Mouse (Mus musculus) stomach, embryonic 14.5 days (tissue): ENCODE data around the gene Pcyt2. TPM values are rescaled to one million over a fixed set of nuclear protein-coding genes. Genes with fewer than 3 reads are reported as not detected.
"Not testable (repeated sequence)": the region's sequence is repeated elsewhere in the genome, so short reads cannot be mapped to it uniquely, and the experiment has no call there.

Source experiments
- ATAC-seq: fragments of 200-750 bp; cut with Nextera tagmentation; 2 replicates; pipeline ENCODE4 v1.8.0; 2017; ENCODE audit warnings: low read depth, moderate TSS enrichment; ENCODE audit not compliant: insufficient number of reproducible peaks, insufficient read depth, low FRiP score
- H3K27ac ChIP-seq: fragments of 300-500 bp; sonication (generic); 2 replicates; pipeline ENCODE4 v1.5.1; 2014; ENCODE audit warnings: mild to moderate bottlenecking, low read length, moderate library complexity, mixed read lengths
- H3K27me3 ChIP-seq: fragments of 300-500 bp; sonication (generic); 2 replicates; pipeline ENCODE4 v1.6.1; 2014; ENCODE audit warnings: low read length, control low read depth, mixed read lengths; ENCODE audit not compliant: control insufficient read depth, insufficient read depth
- H3K36me3 ChIP-seq: fragments of 300-500 bp; sonication (generic); 2 replicates; pipeline ENCODE4 v1.6.1; 2014; ENCODE audit warnings: mild to moderate bottlenecking, control low read depth, low read length, moderate library complexity, mixed read lengths; ENCODE audit not compliant: control insufficient read depth, insufficient read depth
- H3K4me1 ChIP-seq: fragments of 300-500 bp; sonication (generic); 2 replicates; pipeline ENCODE4 v1.6.1; 2014; ENCODE audit warnings: low read length, control low read depth, mixed read lengths; ENCODE audit not compliant: control insufficient read depth, insufficient read depth
- H3K4me2 ChIP-seq: fragments of 300-500 bp; sonication (generic); replicated peaks from 2 replicates; pipeline ENCODE4 v1.6.1; 2014; ENCODE audit warnings: low read depth, low read length, control low read depth
- H3K4me3 ChIP-seq: fragments of 300-500 bp; sonication (generic); 2 replicates; pipeline ENCODE4 v1.5.1; 2014; ENCODE audit warnings: low read depth, low read length, control low read depth
- H3K9ac ChIP-seq: fragments of 300-500 bp; sonication (generic); replicated peaks from 2 replicates; pipeline ENCODE4 v1.6.1; 2014; ENCODE audit warnings: low read depth, mild to moderate bottlenecking, control low read depth, low read length, moderate library complexity, mixed read lengths
- H3K9me3 ChIP-seq: fragments of 300-500 bp; sonication (generic); 2 replicates; pipeline ENCODE4 v1.6.1; 2016; ENCODE audit warnings: low read depth, low read length, control low read depth; ENCODE audit not compliant: control insufficient read depth
- WGBS: fragments of 180-500 bp; shearing (Covaris S2); extraction: QIAGEN DNeasy Blood & Tissue Kit; methylation state at CpG from one replicate; pipeline ENCODE4 v1.1.7; 2014; 5-methylcytosine and 5-hydroxymethylcytosine counted together
- polyA plus RNA-seq: library from polyadenylated mRNA; unstranded; fragments of >200 nt; fragmentation: Nextera tagmentation; extraction: Ambion mirVana; gene quantifications from 2 replicates; pipeline ENCODE4 v1.2.1, GENCODE M21; 2014

Gene Pcyt2
- polyA plus RNA-seq, 1 experiment from 2014 or later, result 119 TPM

DNA sequence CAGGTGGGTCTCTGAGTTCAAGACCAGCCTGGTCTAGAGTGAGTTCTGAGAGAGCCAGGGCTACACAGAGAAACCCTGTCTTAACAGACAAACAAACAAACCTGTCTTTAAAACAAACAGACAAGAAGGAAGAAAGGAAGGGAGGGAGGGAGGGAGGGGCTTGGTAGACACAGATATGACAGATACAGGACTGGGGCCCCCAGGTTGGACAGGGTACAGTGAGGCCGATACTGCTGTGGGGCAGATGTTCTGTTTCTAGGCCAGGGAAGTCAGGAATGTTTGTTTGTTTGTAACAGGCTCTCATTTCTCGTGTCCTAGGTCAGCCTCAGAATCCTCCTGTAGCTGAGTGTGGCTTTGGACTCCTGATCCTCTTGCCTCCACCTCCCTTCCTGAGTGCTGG lies 14.2 kb downstream of the Pcyt2 start:
- 69% methylated on average over 2 of the region's 2 CpGs for WGBS

DNA sequence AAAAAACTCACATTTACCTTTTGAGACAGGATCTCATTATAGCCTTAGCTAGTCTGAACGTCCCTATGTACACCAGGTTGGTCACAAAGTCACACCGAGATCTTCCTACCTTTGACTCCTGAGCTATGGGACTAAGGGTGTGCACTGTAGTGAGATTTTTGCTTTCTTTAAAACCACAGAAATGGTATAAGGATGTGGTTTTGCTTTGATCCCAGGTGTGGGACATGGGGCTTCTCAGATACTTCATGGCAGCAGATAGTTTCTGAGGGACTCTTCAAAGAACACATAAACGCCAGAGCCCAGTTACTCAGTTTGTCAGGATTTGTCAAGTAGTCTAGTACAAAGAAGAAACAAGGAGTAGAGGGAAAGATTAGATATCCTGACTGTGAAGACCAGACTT lies 17.0 kb downstream of the Pcyt2 start:
- no peak overlapping the region for H3K4me3 ChIP-seq
- peaks cover 18% of the 10 kb centered on the region; the same call in 1 of the 2 replicates for H3K4me1 ChIP-seq
- H3K9ac ChIP-seq, result no peak overlapping the region
- WGBS, result 95% methylated on average over 3 of the region's 3 CpGs
- H3K27me3 ChIP-seq, result no peaks in the 10 kb centered on the region
- ATAC-seq, result no peak
- H3K36me3 ChIP-seq, result peaks cover 47% of the 10 kb centered on the region
- H3K9me3 ChIP-seq, result no peaks in the 10 kb centered on the region
- H3K27ac ChIP-seq, result no peak overlapping the region
- H3K4me2 ChIP-seq, result no peak overlapping the region

More for the DNA sequence above, 14.2 kb downstream of the Pcyt2 start:
- no peak overlapping the region for H3K4me3 ChIP-seq
- ATAC-seq, result no peak
- H3K27ac ChIP-seq, result no peak overlapping the region
- H3K9me3 ChIP-seq, result no peaks in the 10 kb centered on the region
- peaks cover 38% of the 10 kb centered on the region for H3K36me3 ChIP-seq
- no peak overlapping the region for H3K9ac ChIP-seq
- H3K4me1 ChIP-seq, result peaks cover 16% of the 10 kb centered on the region
- H3K4me2 ChIP-seq, result no peak overlapping the region
- no peaks in the 10 kb centered on the region for H3K27me3 ChIP-seq

DNA sequence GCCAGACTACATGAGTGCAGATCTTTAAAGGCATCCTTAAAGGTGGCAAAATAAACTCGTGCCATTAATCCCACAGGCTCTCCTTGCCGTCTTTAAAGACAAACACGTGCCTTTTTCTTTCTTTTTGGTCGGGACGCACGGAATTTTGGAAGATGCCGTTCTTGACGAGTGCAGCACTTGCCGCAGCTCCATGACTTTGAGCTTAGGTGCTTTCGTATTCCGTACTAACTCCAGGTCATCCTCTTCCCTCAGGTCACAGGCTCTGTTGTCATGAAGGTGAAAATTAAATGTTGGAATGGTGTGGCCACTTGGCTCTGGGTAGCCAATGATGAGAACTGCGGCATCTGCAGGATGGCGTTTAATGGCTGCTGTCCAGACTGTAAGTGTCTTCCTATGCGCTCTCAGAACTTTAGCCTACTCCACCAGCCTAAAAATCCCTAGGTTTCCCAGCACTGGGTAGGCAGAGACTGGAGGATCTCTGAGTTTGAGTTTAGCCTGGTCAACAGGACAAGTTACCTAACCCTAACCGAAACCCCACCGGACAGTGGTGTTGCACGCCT lies 18.7 kb downstream of the Pcyt2 start:
- no peak for ATAC-seq
- Histone ChIP-seq H3K27me3 (no peaks in the 10 kb centered on the region), H3K36me3 (peaks cover 46% of the 10 kb centered on the region), H3K9ac (peak overlapping the region; percentile 100), H3K4me3 (peak overlapping the region; percentile 99), H3K4me1 (peaks cover 18% of the 10 kb centered on the region; the same call in 1 of the 2 replicates), H3K9me3 (no peaks in the 10 kb centered on the region), H3K4me2 (peak overlapping the region; percentile 77), H3K27ac (peak overlapping the region; percentile 85)
- WGBS, result 46% methylated on average over 17 of the region's 17 CpGs

DNA sequence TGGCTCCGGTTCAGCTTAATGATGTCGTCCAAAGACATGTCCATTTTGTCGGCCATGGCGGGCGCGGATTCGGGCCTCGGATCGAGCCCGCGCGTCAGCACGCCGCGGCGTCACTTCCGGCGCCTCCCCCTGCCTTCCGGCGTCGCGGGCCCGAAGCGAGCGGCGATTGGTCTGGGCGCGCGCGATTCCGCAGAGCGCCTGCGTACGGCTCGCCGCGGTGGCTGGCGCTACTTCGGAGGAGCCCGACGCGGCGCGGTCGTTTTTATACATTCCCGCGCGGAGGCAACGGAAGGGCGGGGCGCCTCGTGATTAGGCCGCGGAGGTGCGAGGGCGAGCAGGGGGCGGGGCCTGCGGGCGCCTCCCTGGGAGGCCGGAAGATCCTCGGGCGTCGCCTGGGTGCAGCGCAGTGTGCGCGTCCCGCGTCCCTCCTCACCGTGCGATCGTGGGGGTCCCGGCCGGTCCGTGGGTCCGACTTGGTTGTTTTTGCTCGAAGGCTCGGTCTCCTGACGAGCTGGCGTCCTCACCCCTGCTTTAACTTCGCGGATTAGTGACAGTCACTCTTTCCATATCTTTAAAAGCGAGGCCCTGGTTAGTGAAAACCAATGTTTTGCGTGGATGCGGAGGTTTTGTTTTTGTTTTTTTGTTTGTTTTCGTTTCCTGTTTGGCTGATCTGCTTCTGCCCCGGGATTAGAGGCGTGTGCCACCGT lies 19.3 kb downstream of the Pcyt2 start, which contains the start of the genes Alyref and Anapc11:
Gene Alyref, minus strand, starts transcription at position 83 of the 707 bp plus-strand sequence.
Gene Anapc11, plus strand, starts transcription at position 139 of the 707 bp plus-strand sequence.
- peak within 1 kb of the TSS; percentile 100 for H3K9ac ChIP-seq
- H3K27ac ChIP-seq, result peak within 1 kb of the TSS; percentile 85
- H3K36me3 ChIP-seq, result peaks cover 48% of the 10 kb centered on the region
- peak; percentile 97 for ATAC-seq
- H3K4me2 ChIP-seq, result peak within 1 kb of the TSS; percentile 98
- under 1% methylated on average over 88 of the region's 88 CpGs for WGBS
- no peaks in the 10 kb centered on the region for H3K9me3 ChIP-seq
- H3K4me1 ChIP-seq, result peaks cover 18% of the 10 kb centered on the region; the same call in 1 of the 2 replicates
- no peaks in the 10 kb centered on the region for H3K27me3 ChIP-seq
- peak within 1 kb of the TSS; percentile 99 for H3K4me3 ChIP-seq

DNA sequence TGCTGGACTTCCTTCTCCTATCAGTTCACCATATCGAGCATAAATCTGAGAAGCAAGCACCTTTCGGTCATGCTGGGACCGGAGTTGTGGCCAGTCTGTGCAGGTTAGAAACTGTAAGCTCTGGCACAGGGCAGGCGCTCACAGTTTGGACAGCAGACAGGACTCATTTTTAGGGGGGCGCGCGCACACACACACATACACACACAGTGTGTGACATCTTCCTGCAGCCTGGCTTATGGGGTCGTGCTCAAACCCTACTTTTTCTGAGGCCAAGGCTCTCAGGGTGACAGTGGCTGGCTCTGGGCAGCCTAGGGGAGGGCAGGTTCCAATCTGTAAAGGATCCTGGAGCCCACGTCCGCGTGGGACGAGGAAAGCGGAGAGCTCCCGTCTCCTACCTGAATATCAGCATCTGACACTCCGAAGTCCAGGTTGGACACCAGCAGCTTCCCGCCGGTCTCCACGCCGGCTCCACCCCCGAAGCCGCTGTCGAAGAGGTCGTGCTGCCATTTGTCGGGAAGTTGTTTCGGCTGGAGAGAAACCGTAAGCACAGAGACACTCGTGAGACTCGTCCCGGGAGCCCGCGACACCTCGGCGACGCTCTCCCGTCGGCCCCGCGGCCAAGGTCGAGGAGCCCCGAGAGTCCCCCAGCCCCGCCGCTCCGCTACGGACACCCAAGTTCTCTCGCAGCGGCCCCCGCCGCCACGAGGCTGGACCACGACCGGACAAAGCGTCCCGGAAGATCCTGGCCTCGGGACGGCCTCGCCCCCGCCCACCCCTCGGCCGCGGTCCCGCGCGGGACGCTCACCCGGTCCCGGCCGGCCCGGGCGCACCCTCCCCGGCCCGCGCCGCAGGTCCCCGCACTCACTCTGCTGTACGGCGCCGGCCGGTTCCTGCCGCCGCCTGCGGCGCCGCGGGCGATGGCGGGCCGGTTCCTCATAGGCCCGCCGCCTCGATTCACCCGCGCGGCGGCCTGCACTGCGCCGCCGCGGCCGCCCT lies 20.2 kb downstream of the Pcyt2 start:
- Histone ChIP-seq H3K36me3 (peaks cover 51% of the 10 kb centered on the region), H3K4me2 (peak overlapping the region; percentile 98), H3K4me3 (peak overlapping the region; percentile 99), H3K9ac (peak overlapping the region; percentile 100), H3K27me3 (no peaks in the 10 kb centered on the region), H3K9me3 (no peaks in the 10 kb centered on the region), H3K27ac (peak overlapping the region; percentile 80), H3K4me1 (peaks cover 18% of the 10 kb centered on the region; the same call in 1 of the 2 replicates)
- 3% methylated on average over 92 of the region's 99 CpGs for WGBS
- ATAC-seq, result peak; percentile 46

DNA sequence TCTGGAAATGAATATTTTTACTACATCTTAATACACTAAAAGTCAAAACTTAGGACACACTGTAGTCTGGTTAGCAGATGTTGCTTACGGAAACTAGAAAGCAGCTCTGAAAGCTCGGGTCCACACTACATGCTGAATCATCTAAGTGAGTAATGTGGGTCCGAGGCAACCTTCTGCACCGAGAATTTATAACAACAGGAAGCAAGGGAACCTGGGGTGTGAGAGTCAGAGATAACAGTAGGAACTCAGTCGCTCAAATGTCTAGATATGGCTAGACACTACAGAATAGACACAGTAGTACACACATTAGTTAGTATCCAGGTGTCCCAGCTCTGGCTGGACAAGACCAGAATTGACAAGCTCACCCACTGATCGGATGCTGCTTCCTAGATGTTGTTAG lies 29.2 kb downstream of the Pcyt2 start:
- no peak overlapping the region for H3K4me2 ChIP-seq
- 0 out of 2 replicates have a peak, but pooled peaks cover 3% of the 10 kb centered on the region for H3K9me3 ChIP-seq
- H3K4me1 ChIP-seq, result no peaks in the 10 kb centered on the region
- H3K36me3 ChIP-seq, result peaks cover 82% of the 10 kb centered on the region
- no peaks in the 10 kb centered on the region for H3K27me3 ChIP-seq
- no peak overlapping the region for H3K9ac ChIP-seq
- H3K4me3 ChIP-seq, result no peak overlapping the region
- ATAC-seq, result no peak
- WGBS, result 95% methylated on average over 6 of the region's 6 CpGs
- H3K27ac ChIP-seq, result no peak overlapping the region

DNA sequence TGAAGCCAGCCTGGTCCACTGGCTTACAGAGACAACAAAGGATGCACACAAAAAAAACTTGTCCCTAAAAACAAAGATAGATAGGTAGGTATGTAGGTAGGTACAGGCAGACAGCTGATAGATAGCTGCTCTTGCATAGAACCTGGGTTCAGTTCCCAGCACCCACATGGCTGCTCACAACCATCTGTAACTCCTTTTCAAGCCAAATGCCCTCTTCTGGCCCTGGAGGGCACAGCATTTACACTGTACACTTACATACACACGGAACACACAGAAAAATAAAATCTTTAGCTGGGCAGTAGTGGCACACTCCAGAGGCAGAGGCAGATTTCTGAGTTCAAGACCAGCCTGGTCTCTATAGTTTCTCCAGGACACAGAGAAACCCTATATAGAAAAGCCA lies 33.8 kb downstream of the Pcyt2 start:
- H3K4me2 ChIP-seq, result no peak overlapping the region

DNA sequence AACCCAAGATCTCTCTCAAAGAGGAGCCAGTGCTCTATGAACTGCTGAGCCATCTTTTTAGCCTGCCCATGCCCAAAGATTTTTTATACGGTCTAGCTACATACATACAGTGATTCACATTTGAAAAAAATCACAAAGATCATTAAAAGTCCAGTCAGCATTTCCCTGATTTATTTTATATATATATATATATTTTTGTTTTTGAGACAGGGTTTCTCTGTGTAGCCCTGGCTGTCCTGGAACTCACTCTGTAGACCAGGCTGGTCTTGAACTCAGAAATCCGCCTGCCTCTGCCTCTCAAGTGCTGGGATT lies 34.8 kb downstream of the Pcyt2 start:
- H3K4me3 ChIP-seq, H3K4me2 ChIP-seq: not testable (repeated sequence)

More for the DNA sequence above, 33.8 kb downstream of the Pcyt2 start:
- Histone ChIP-seq H3K9me3 (0 out of 2 replicates have a peak, but pooled peaks cover 3% of the 10 kb centered on the region), H3K4me3 (no peak overlapping the region), H3K9ac (no peak overlapping the region), H3K36me3 (peaks cover 50% of the 10 kb centered on the region), H3K4me1 (peaks cover 16% of the 10 kb centered on the region), H3K27me3 (no peaks in the 10 kb centered on the region), H3K27ac (no peak overlapping the region)
- no peak for ATAC-seq
- 88% methylated on average over 1 of the region's 1 CpGs for WGBS

More for the DNA sequence above, 34.8 kb downstream of the Pcyt2 start:
- not testable (repeated sequence) for H3K9me3 ChIP-seq, H3K9ac ChIP-seq, H3K27ac ChIP-seq, H3K27me3 ChIP-seq, ATAC-seq
- Histone ChIP-seq H3K36me3 (peaks cover 54% of the 10 kb centered on the region), H3K4me1 (peaks cover 18% of the 10 kb centered on the region)
- 89% methylated on average over 2 of the region's 2 CpGs for WGBS
